Mouse (Mus musculus): ENCODE data around the gene Gng12. TPM values are rescaled to one million over a fixed set of nuclear protein-coding genes. Genes with fewer than 3 reads are reported as not detected.

Gng12 gene
- polyA plus RNA-seq, 1 experiment from 2014 or later: 31.2 TPM

- H3K36me3 ChIP-seq (replicated peaks): no peaks in the 10 kb centered on the region
- peaks cover 39% of the 10 kb centered on the region for H3K4me1 ChIP-seq (replicated peaks)
- H3K4me3 ChIP-seq (replicated peaks): no peak overlapping the region
- no peak overlapping the region for H3K9ac ChIP-seq
- ATAC-seq (ENCODE audit: insufficient read depth): no peak
- no peak overlapping the region for H3K4me2 ChIP-seq
- no peaks in the 10 kb centered on the region for H3K27me3 ChIP-seq
- no peaks in the 10 kb centered on the region for H3K9me3 ChIP-seq (replicated peaks)
- no peak overlapping the region for H3K27ac ChIP-seq (replicated peaks)
- 63% methylated on average over 3 of the region's 3 CpGs for WGBS (ENCODE audit: insufficient replicate concordance)
Measured at GRCm38 (mm10) chr6:66981366-66981765, 85.2 kb downstream of the Gng12 start.

- peaks cover 44% of the 10 kb centered on the region for H3K4me1 ChIP-seq (replicated peaks)
- H3K4me2 ChIP-seq: no peak overlapping the region
- ATAC-seq (ENCODE audit: insufficient read depth): no peak
- no peak overlapping the region for H3K27ac ChIP-seq (replicated peaks)
- no peak overlapping the region for H3K4me3 ChIP-seq (replicated peaks)
- no peak overlapping the region for H3K9ac ChIP-seq
- no peaks in the 10 kb centered on the region for H3K9me3 ChIP-seq (replicated peaks)
- H3K36me3 ChIP-seq (replicated peaks): no peaks in the 10 kb centered on the region
- 57% methylated on average over 1 of the region's 1 CpGs for WGBS (ENCODE audit: insufficient replicate concordance)
- no peaks in the 10 kb centered on the region for H3K27me3 ChIP-seq
Measured at GRCm38 (mm10) chr6:66981864-66982263, 85.7 kb downstream of the Gng12 start.

- no peak overlapping the region for H3K4me2 ChIP-seq
- H3K9me3 ChIP-seq (replicated peaks): no peaks in the 10 kb centered on the region
- ATAC-seq (ENCODE audit: insufficient read depth): no peak
- no peak overlapping the region for H3K9ac ChIP-seq
- no peaks in the 10 kb centered on the region for H3K36me3 ChIP-seq (replicated peaks)
- H3K27ac ChIP-seq (replicated peaks): no peak overlapping the region
- peaks cover 45% of the 10 kb centered on the region for H3K4me1 ChIP-seq (replicated peaks)
- no peak overlapping the region for H3K4me3 ChIP-seq (replicated peaks)
- WGBS (ENCODE audit: insufficient replicate concordance): 67% methylated on average over 5 of the region's 5 CpGs
- H3K27me3 ChIP-seq: no peaks in the 10 kb centered on the region
Measured at GRCm38 (mm10) chr6:66984079-66984478, 87.9 kb downstream of the Gng12 start.

- Histone ChIP-seq H3K4me3 (replicated peaks) (no peak overlapping the region), H3K4me2 (no peak overlapping the region), H3K27me3 (no peaks in the 10 kb centered on the region), H3K9ac (no peak overlapping the region), H3K36me3 (replicated peaks) (no peaks in the 10 kb centered on the region), H3K9me3 (replicated peaks) (no peaks in the 10 kb centered on the region), H3K4me1 (replicated peaks) (peaks cover 48% of the 10 kb centered on the region), H3K27ac (replicated peaks) (no peak overlapping the region)
- WGBS (ENCODE audit: insufficient replicate concordance): 67% methylated on average over 3 of the region's 3 CpGs
- ATAC-seq (ENCODE audit: insufficient read depth): no peak
Measured at GRCm38 (mm10) chr6:66984672-66985071, 88.5 kb downstream of the Gng12 start.

GRCm38 (mm10) chr6:66985500-66985899, 89.3 kb downstream of the Gng12 start:
- Histone ChIP-seq H3K9ac (no peak overlapping the region), H3K9me3 (replicated peaks) (no peaks in the 10 kb centered on the region), H3K27ac (replicated peaks) (no peak overlapping the region), H3K4me2 (no peak overlapping the region), H3K27me3 (no peaks in the 10 kb centered on the region), H3K4me1 (replicated peaks) (peaks cover 48% of the 10 kb centered on the region), H3K4me3 (replicated peaks) (no peak overlapping the region), H3K36me3 (replicated peaks) (no peaks in the 10 kb centered on the region)
- no peak for ATAC-seq (ENCODE audit: insufficient read depth)
- 59% methylated on average over 7 of the region's 7 CpGs for WGBS (ENCODE audit: insufficient replicate concordance)

- H3K9me3 ChIP-seq (replicated peaks): no peaks in the 10 kb centered on the region
- no peak overlapping the region for H3K27ac ChIP-seq (replicated peaks)
- no peaks in the 10 kb centered on the region for H3K36me3 ChIP-seq (replicated peaks)
- no peak overlapping the region for H3K4me3 ChIP-seq (replicated peaks)
- no peak for ATAC-seq (ENCODE audit: insufficient read depth)
- 74% methylated on average over 12 of the region's 12 CpGs for WGBS (ENCODE audit: insufficient replicate concordance)
- no peaks in the 10 kb centered on the region for H3K27me3 ChIP-seq
- peaks cover 48% of the 10 kb centered on the region for H3K4me1 ChIP-seq (replicated peaks)
- H3K9ac ChIP-seq: no peak overlapping the region
- H3K4me2 ChIP-seq: no peak overlapping the region
Measured at GRCm38 (mm10) chr6:66986063-66986462, 89.9 kb downstream of the Gng12 start.

- Histone ChIP-seq H3K9ac (no peak overlapping the region), H3K4me1 (replicated peaks) (peaks cover 48% of the 10 kb centered on the region), H3K4me3 (replicated peaks) (no peak overlapping the region), H3K27ac (replicated peaks) (peak overlapping the region; percentile 65), H3K36me3 (replicated peaks) (no peaks in the 10 kb centered on the region), H3K4me2 (0 out of 2 replicates have a peak overlapping the region, but pooled peaks have one; percentile 13), H3K27me3 (no peaks in the 10 kb centered on the region), H3K9me3 (replicated peaks) (no peaks in the 10 kb centered on the region)
- 40% methylated on average over 3 of the region's 3 CpGs for WGBS (ENCODE audit: insufficient replicate concordance)
- ATAC-seq (ENCODE audit: insufficient read depth): peak; percentile 91
Measured at GRCm38 (mm10) chr6:66987643-66988042, 91.4 kb downstream of the Gng12 start.

- Histone ChIP-seq H3K9ac (no peak overlapping the region), H3K36me3 (replicated peaks) (no peaks in the 10 kb centered on the region), H3K4me1 (replicated peaks) (peaks cover 48% of the 10 kb centered on the region), H3K4me3 (replicated peaks) (no peak overlapping the region), H3K4me2 (no peak overlapping the region), H3K9me3 (replicated peaks) (no peaks in the 10 kb centered on the region), H3K27ac (replicated peaks) (0 out of 2 replicates have a peak overlapping the region, but pooled peaks have one; percentile 65), H3K27me3 (no peaks in the 10 kb centered on the region)
- WGBS (ENCODE audit: insufficient replicate concordance): 84% methylated on average over 9 of the region's 9 CpGs
- no peak for ATAC-seq (ENCODE audit: insufficient read depth)
Measured at GRCm38 (mm10) chr6:66988363-66988762, 92.2 kb downstream of the Gng12 start.

GRCm38 (mm10) chr6:66989037-66989436, 92.8 kb downstream of the Gng12 start:
- Histone ChIP-seq H3K9ac (no peak overlapping the region), H3K36me3 (replicated peaks) (no peaks in the 10 kb centered on the region), H3K4me2 (no peak overlapping the region), H3K27me3 (no peaks in the 10 kb centered on the region), H3K9me3 (replicated peaks) (no peaks in the 10 kb centered on the region), H3K27ac (replicated peaks) (no peak overlapping the region), H3K4me3 (replicated peaks) (no peak overlapping the region), H3K4me1 (replicated peaks) (peaks cover 46% of the 10 kb centered on the region)
- no peak for ATAC-seq (ENCODE audit: insufficient read depth)
- 36% methylated on average over 6 of the region's 6 CpGs for WGBS (ENCODE audit: insufficient replicate concordance)

GRCm38 (mm10) chr6:66989518-66989917, 93.3 kb downstream of the Gng12 start:
- 31% methylated on average over 3 of the region's 3 CpGs for WGBS (ENCODE audit: insufficient replicate concordance)
- H3K27ac ChIP-seq (replicated peaks): no peak overlapping the region

GRCm38 (mm10) chr6:66992232-66992631, 96.0 kb downstream of the Gng12 start:
- no peak for ATAC-seq (ENCODE audit: insufficient read depth)
- Histone ChIP-seq H3K4me2 (no peak overlapping the region), H3K4me3 (replicated peaks) (no peak overlapping the region), H3K27ac (replicated peaks) (no peak overlapping the region), H3K9me3 (replicated peaks) (no peaks in the 10 kb centered on the region), H3K36me3 (replicated peaks) (no peaks in the 10 kb centered on the region), H3K9ac (no peak overlapping the region), H3K27me3 (no peaks in the 10 kb centered on the region), H3K4me1 (replicated peaks) (peaks cover 29% of the 10 kb centered on the region)
- WGBS (ENCODE audit: insufficient replicate concordance): 70% methylated on average over 9 of the region's 9 CpGs

More at GRCm38 (mm10) chr6:66989518-66989917, 93.3 kb downstream of the Gng12 start:
- ATAC-seq (ENCODE audit: insufficient read depth): no peak
- Histone ChIP-seq H3K4me3 (replicated peaks) (no peak overlapping the region), H3K4me1 (replicated peaks) (peaks cover 41% of the 10 kb centered on the region), H3K4me2 (no peak overlapping the region), H3K9ac (no peak overlapping the region), H3K27me3 (no peaks in the 10 kb centered on the region), H3K9me3 (replicated peaks) (no peaks in the 10 kb centered on the region), H3K36me3 (replicated peaks) (no peaks in the 10 kb centered on the region)

GRCm38 (mm10) chr6:66992786-66993185, 96.6 kb downstream of the Gng12 start:
- Histone ChIP-seq H3K4me2 (no peak overlapping the region), H3K9ac (no peak overlapping the region), H3K27me3 (no peaks in the 10 kb centered on the region), H3K4me3 (replicated peaks) (no peak overlapping the region), H3K9me3 (replicated peaks) (no peaks in the 10 kb centered on the region), H3K36me3 (replicated peaks) (no peaks in the 10 kb centered on the region), H3K4me1 (replicated peaks) (peaks cover 23% of the 10 kb centered on the region), H3K27ac (replicated peaks) (no peak overlapping the region)
- 73% methylated on average over 8 of the region's 8 CpGs for WGBS (ENCODE audit: insufficient replicate concordance)
- ATAC-seq (ENCODE audit: insufficient read depth): no peak

Measured in liver, embryonic 15.5 days (tissue).